Mouse (Mus musculus): ENCODE data around the gene Gm5142. TPM values are rescaled to one million over a fixed set of nuclear protein-coding genes. Genes with fewer than 3 reads are reported as not detected.
A peak's percentile ranks its signal among the peaks of the same experiment; 100 is the strongest.

Gm5142 gene
- not detected for total RNA-seq (2021)
- long read RNA-seq: 0 reads

- DNase-seq (ENCODE audit: low spot score in 2 of 2): no peak
Observed at GRCm38 (mm10) chr14:59178649-59179048, at the start of gene Gm5142. Gene Gm5142 (minus strand): TSS chr14:59178749.

- DNase-seq (ENCODE audit: low spot score in 2 of 2): no peak
Observed at GRCm38 (mm10) chr14:59226240-59226639, 47.7 kb upstream of the Gm5142 start.

GRCm38 (mm10) chr14:59219241-59219640, 40.7 kb upstream of the Gm5142 start:
- DNase-seq (ENCODE audit: low spot score in 2 of 2): no peak

- DNase-seq (ENCODE audit: low spot score in 2 of 2): no peak
Observed at GRCm38 (mm10) chr14:59209816-59210215, 31.3 kb upstream of the Gm5142 start.

GRCm38 (mm10) chr14:59209003-59209402, 30.5 kb upstream of the Gm5142 start:
- DNase-seq (ENCODE audit: low spot score in 2 of 2): no peak

- no peak for DNase-seq (ENCODE audit: low spot score in 2 of 2)
Observed at GRCm38 (mm10) chr14:59205976-59206583, 27.5 kb upstream of the Gm5142 start.

GRCm38 (mm10) chr14:59205461-59205860, 26.9 kb upstream of the Gm5142 start:
- DNase-seq (ENCODE audit: low spot score in 2 of 2): no peak

- DNase-seq (ENCODE audit: low spot score in 2 of 2): no peak
Observed at GRCm38 (mm10) chr14:59201604-59202215, 23.2 kb upstream of the Gm5142 start.

GRCm38 (mm10) chr14:59200711-59201603, 22.4 kb upstream of the Gm5142 start, which contains the start of gene Rcbtb1:
Gene Rcbtb1 (plus strand): TSS chr14:59201209.
- DNase-seq (ENCODE audit: low spot score in 2 of 2): peak; percentile 91 to 95

GRCm38 (mm10) chr14:59186121-59186520, 7.6 kb upstream of the Gm5142 start:
- DNase-seq (ENCODE audit: low spot score in 2 of 2): no peak

GRCm38 (mm10) chr14:59185514-59185913, 7.0 kb upstream of the Gm5142 start:
- DNase-seq (ENCODE audit: low spot score in 2 of 2): no peak

- no peak for DNase-seq (ENCODE audit: low spot score in 2 of 2)
Observed at GRCm38 (mm10) chr14:59182732-59183131, 4.2 kb upstream of the Gm5142 start.

- no peak for DNase-seq (ENCODE audit: low spot score in 2 of 2)
Observed at GRCm38 (mm10) chr14:59157016-59157698, 21.4 kb downstream of the Gm5142 start.

GRCm38 (mm10) chr14:59155589-59155988, 23.0 kb downstream of the Gm5142 start:
- DNase-seq (ENCODE audit: low spot score in 2 of 2): peak in 1 of 2 experiments; percentile 24

GRCm38 (mm10) chr14:59142793-59143192, 35.8 kb downstream of the Gm5142 start, which contains the start of gene 1700129C05Rik:
Gene 1700129C05Rik (minus strand): TSS chr14:59142893.
- DNase-seq (ENCODE audit: low spot score in 2 of 2): no peak

GRCm38 (mm10) chr14:59114281-59114680, 64.3 kb downstream of the Gm5142 start:
- DNase-seq (ENCODE audit: low spot score in 2 of 2): no peak

Other genes starting within 250 kb of the Gm5142 start
- not detected for gene 1700129C05Rik, start 35.9 kb downstream of the Gm5142 start, total RNA-seq (2021)
- gene Rcbtb1, start 22.5 kb upstream of the Gm5142 start, total RNA-seq (2021): 10 to 100 TPM; 34.1 to 34.8 TPM
- not detected for gene Gm6904, start 81.5 kb upstream of the Gm5142 start, total RNA-seq (2021)
- not detected for gene Phf11a, start 118.8 kb upstream of the Gm5142 start, total RNA-seq (2021)
- gene Phf11b, start 162.6 kb upstream of the Gm5142 start, total RNA-seq (2021): not detected
- gene Phf11d, start 186.7 kb upstream of the Gm5142 start, total RNA-seq (2021): under 1 TPM; 0.68 to 0.87 TPM
- under 1 TPM; 0.38 to 0.45 TPM for gene Phf11c, start 216.6 kb upstream of the Gm5142 start, total RNA-seq (2021)

Data from layer of hippocampus, adult 18-20 months (tissue).